Mouse (Mus musculus) midbrain, embryonic 15.5 days (tissue): Measurements from ENCODE around the gene Wdr82. TPM values are rescaled to one million over a fixed set of nuclear protein-coding genes. Genes with fewer than 3 reads are reported as not detected.
A peak's percentile ranks its signal among the peaks of the same experiment; 100 is the strongest.

Source experiments
- ATAC-seq: fragments of 200-750 bp; cut with Nextera tagmentation; replicated peaks from 2 replicates; pipeline ENCODE4 v1.8.0; 2017; ENCODE audit warnings: moderate TSS enrichment
- H3K27ac ChIP-seq: fragments of 300-500 bp; sonication (generic); 2 replicates; pipeline ENCODE4 v1.5.1; 2015; ENCODE audit warnings: mild to moderate bottlenecking, inconsistent platforms
- H3K27me3 ChIP-seq: fragments of 300-500 bp; sonication (generic); replicated peaks from 2 replicates; pipeline ENCODE4 v1.6.1; 2015; ENCODE audit warnings: inconsistent platforms
- H3K36me3 ChIP-seq: fragments of 300-500 bp; sonication (generic); replicated peaks from 2 replicates; pipeline ENCODE4 v1.6.1; 2015; ENCODE audit warnings: inconsistent platforms
- H3K4me1 ChIP-seq: fragments of 300-500 bp; sonication (generic); 2 replicates; pipeline ENCODE4 v1.6.1; 2015; ENCODE audit warnings: inconsistent platforms
- H3K4me2 ChIP-seq: fragments of 300-500 bp; sonication (generic); 2 replicates; pipeline ENCODE4 v1.6.1; 2015; ENCODE audit warnings: inconsistent platforms, mild to moderate bottlenecking, moderate library complexity
- H3K4me3 ChIP-seq: fragments of 300-500 bp; sonication (generic); 2 replicates; pipeline ENCODE4 v1.5.1; 2015; ENCODE audit warnings: mild to moderate bottlenecking, inconsistent platforms
- H3K9ac ChIP-seq: fragments of 300-500 bp; sonication (generic); 2 replicates; pipeline ENCODE4 v1.6.1; 2015; ENCODE audit warnings: mild to moderate bottlenecking, inconsistent platforms
- H3K9me3 ChIP-seq: fragments of 300-500 bp; sonication (generic); 2 replicates; pipeline ENCODE4 v1.6.1; 2016; ENCODE audit warnings: inconsistent platforms
- WGBS: fragments of 180-500 bp; shearing (Covaris S2); methylation state at CpG from one replicate; pipeline ENCODE4 v1.1.7; 2015; ENCODE audit warnings: mixed read lengths; 5-methylcytosine and 5-hydroxymethylcytosine counted together
- polyA plus RNA-seq: library from polyadenylated mRNA; unstranded; fragments of >200 nt; fragmentation: Nextera tagmentation; extraction: Ambion mirVana; gene quantifications from 2 replicates; pipeline ENCODE4 v1.2.1, GENCODE M21; 2015

Gene Wdr82
- polyA plus RNA-seq, 1 experiment from 2014 or later, result 41.1 TPM

DNA sequence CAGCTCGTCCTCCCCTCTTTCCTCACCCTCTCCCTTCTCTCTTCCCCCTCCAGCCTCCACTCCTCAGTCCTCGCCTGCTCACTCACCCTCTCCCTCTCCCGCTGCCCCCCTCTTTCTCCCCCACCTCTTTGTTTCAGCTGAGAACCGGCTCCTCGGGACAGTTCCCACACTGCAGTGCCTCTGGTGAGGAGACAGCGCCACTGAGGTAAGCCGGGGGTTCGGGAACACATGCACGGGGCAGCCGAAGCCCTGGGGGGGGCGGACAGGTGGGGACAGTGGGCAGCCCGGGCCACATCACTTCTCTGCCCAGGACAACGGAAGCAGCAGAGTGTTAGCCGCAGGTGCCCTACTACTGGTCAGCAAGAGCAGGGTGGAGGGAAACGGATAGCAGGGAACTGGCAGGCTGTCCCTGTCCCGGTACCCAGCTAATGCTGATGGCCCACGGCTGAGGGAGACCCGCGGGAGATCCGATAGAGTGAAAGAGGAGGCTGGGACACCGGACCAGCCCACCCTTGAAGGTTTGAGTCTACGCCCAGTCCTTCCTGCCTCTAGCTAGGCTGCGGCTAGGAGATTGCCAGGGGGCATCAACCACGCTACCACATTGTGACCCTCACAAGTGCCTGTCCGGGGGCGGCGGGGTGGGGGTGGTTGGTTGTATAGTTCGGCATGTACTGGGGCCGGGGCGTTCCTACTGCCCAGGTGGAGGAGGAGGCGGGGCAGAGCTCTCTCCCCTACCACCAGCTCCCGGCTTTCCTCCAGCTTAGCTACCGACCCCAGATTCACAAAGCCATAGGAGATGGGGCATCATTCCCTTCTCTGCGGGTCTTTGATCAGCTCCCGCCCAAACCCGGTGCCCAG lies 22.0 kb upstream of the Wdr82 start:
- Histone ChIP-seq H3K4me1 (peaks cover 39% of the 10 kb centered on the region), H3K4me2 (peak overlapping the region; percentile 68), H3K27ac (peak overlapping the region; percentile 96), H3K36me3 (peaks cover 5% of the 10 kb centered on the region; the same call in 1 of the 2 replicates), H3K9ac (peak overlapping the region; percentile 100), H3K4me3 (peak overlapping the region; percentile 66), H3K27me3 (no peaks in the 10 kb centered on the region), H3K9me3 (no peaks in the 10 kb centered on the region)
- peak; percentile 82 for ATAC-seq
- WGBS, result under 1% methylated on average over 36 of the region's 36 CpGs

DNA sequence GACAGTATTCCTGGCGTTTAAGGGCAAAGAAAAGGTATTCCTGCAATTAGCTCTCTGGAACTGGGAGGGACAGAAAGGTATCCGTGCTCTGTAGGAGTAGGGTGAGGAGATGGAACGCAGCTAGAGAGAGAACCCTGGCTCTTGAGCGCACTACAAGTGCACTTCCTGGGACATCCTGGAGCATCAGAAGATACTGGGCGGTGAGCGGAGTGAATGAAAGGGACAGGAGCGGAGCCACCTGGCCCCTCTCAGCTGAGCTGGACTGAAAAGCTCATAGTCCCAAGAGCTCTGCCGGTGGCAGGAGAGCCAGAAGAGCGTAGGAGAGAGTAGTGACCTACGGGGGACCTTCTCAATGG lies 21.4 kb upstream of the Wdr82 start:
- H3K4me1 ChIP-seq, result peaks cover 39% of the 10 kb centered on the region
- H3K9ac ChIP-seq, result peak overlapping the region; percentile 100
- no peaks in the 10 kb centered on the region for H3K9me3 ChIP-seq
- peak overlapping the region; percentile 96 for H3K27ac ChIP-seq
- H3K27me3 ChIP-seq, result no peaks in the 10 kb centered on the region
- peak overlapping the region; percentile 66 for H3K4me3 ChIP-seq
- peak; percentile 5; the same call in 1 of the 2 replicates for ATAC-seq
- peak overlapping the region; percentile 68 for H3K4me2 ChIP-seq
- H3K36me3 ChIP-seq, result peaks cover 5% of the 10 kb centered on the region; the same call in 1 of the 2 replicates
- 4% methylated on average over 10 of the region's 10 CpGs for WGBS

DNA sequence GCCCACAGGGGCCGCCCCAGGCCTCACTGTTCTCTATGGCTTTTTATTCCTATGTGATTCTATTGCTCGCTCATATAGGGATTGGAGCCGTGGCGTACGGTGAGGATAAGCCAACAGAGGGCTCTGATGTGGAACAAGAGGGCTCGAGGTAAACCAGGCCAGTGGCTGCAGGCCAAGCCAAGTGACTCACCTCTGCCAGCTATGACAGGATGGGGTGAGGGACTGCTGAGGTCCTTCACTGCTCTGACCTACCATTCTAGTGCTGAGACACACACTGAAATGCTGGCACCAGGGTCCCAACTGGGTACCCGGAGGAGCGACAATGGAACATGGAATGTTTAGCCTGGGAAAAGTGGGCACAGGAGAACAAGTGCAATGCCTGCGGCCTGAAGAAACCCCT lies 16.6 kb upstream of the Wdr82 start:
- 83% methylated on average over 9 of the region's 9 CpGs for WGBS
- peak overlapping the region; percentile 61; the same call in 1 of the 2 replicates for H3K27ac ChIP-seq
- ATAC-seq, result no peak
- peaks cover 56% of the 10 kb centered on the region for H3K4me1 ChIP-seq
- H3K4me3 ChIP-seq, result no peak overlapping the region
- H3K9ac ChIP-seq, result no peak overlapping the region
- no peaks in the 10 kb centered on the region for H3K27me3 ChIP-seq
- H3K9me3 ChIP-seq, result no peaks in the 10 kb centered on the region
- no peak overlapping the region for H3K4me2 ChIP-seq
- peaks cover 5% of the 10 kb centered on the region; the same call in 1 of the 2 replicates for H3K36me3 ChIP-seq

DNA sequence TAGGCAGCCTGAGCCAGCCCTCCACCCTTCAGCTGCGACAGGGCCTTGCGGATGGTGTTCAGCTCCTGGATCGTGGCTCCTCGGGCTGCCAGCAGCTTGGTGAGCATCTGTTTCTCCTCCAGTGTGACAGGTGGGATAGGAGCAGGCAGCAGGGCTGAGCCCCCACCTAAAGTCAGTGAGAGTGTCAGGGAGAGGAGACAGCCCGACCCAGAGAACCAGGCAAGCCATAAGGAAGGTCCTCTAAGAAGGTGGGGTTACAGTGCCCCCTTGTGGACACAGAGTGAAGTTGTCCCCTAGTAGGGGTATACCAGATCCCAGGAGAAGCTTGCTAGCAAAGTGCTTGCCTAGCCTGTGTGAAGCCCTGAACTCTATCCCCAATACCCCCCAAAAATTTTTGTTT lies 14.3 kb upstream of the Wdr82 start:
- H3K27ac ChIP-seq, result peak overlapping the region; percentile 61
- WGBS, result 42% methylated on average over 5 of the region's 5 CpGs
- H3K9me3 ChIP-seq, result no peaks in the 10 kb centered on the region
- H3K27me3 ChIP-seq, result no peaks in the 10 kb centered on the region
- peaks cover 46% of the 10 kb centered on the region for H3K4me1 ChIP-seq
- peak; percentile 57 for ATAC-seq
- H3K36me3 ChIP-seq, result peaks cover 5% of the 10 kb centered on the region; the same call in 1 of the 2 replicates
- no peak overlapping the region for H3K9ac ChIP-seq
- H3K4me2 ChIP-seq, result no peak overlapping the region
- no peak overlapping the region for H3K4me3 ChIP-seq

DNA sequence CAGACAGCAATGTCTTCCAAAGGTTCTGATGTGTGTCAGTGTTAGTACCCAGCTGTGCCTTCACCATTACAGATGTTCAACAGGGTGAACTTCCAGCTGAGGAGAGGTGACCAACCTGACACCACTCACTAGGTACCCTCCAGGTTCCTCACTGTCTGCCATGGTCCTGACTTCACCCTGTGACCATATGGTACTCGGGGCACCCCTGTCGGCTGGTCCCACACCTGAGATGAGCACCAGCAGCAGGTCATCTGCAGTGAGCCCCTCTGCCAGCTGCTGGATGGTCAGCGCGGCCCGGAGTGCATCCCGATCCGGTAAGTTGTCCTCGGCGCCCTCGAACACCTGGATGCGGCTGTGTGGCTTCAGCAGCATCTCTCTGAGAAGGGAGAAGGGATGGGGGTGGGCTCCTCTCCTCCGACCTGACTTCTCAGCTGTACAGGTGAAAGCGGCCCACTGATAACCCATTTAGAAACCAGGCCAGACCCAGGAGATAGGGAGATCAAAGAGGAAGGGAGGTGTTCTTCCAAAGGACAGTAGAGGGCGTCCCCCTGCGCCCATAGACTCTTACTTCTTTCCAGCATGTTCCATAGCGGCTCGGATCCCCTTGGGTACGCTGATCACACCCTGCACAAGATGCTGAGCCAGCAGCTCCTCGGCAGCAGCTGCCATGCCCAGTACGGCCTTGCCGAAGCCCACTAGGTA lies 13.7 kb upstream of the Wdr82 start:
- no peaks in the 10 kb centered on the region for H3K9me3 ChIP-seq
- H3K36me3 ChIP-seq, result peaks cover 5% of the 10 kb centered on the region; the same call in 1 of the 2 replicates
- H3K27ac ChIP-seq, result peak overlapping the region; percentile 19; the same call in 1 of the 2 replicates
- no peak overlapping the region for H3K4me2 ChIP-seq
- H3K9ac ChIP-seq, result no peak overlapping the region
- 76% methylated on average over 21 of the region's 21 CpGs for WGBS
- peak; percentile 21; the same call in 1 of the 2 replicates for ATAC-seq
- H3K27me3 ChIP-seq, result no peaks in the 10 kb centered on the region
- H3K4me1 ChIP-seq, result peaks cover 43% of the 10 kb centered on the region
- no peak overlapping the region for H3K4me3 ChIP-seq

DNA sequence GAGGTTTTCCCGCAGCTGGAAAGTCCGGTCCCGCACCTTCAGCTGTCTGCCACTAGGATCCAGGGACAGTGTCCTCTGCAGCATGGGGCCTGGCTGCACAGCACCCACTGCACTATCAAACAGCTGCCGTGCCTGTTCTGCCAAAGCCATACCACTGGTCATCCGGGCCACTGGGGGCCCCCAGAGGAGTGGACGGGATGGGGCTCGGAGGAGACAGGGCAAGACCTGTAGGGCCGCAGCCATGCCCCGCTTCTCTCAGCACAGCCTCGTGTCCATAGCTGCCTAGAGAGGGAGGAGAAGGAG lies 13.2 kb upstream of the Wdr82 start:
- Histone ChIP-seq H3K9me3 (no peaks in the 10 kb centered on the region), H3K4me2 (no peak overlapping the region), H3K4me3 (no peak overlapping the region), H3K36me3 (peaks cover 5% of the 10 kb centered on the region; the same call in 1 of the 2 replicates), H3K9ac (no peak overlapping the region), H3K27me3 (no peaks in the 10 kb centered on the region), H3K4me1 (peaks cover 38% of the 10 kb centered on the region), H3K27ac (0 out of 2 replicates have a peak overlapping the region, but pooled peaks have one; percentile 19)
- ATAC-seq, result no peak
- WGBS, result 83% methylated on average over 10 of the region's 10 CpGs

DNA sequence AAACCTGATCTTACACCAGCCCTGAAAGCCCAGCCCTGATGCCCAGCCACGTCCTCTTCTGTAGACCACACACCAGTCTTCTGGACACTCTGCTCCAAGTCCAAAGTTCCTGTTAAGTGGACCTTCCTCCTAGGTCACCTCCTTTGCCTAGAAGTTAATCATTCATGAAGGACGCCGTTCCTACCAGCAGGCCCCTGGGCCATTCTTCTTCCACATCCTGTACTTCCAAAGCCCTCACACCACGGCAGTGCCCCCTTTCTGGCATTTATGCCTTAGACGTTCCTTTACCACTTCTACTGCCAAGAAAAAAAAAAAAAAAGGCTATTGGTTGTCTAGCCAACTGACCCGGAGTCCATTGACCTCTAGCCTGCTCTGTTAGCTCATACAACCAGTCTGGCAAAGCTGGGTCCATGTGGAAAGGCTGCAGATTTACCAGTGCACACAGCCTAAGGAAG lies 12.7 kb upstream of the Wdr82 start, which contains the start of gene Glyctk:
Gene Glyctk, minus strand, starts transcription at position 102 of the 455 bp plus-strand sequence.
- Histone ChIP-seq H3K9me3 (no peaks in the 10 kb centered on the region), H3K27ac (peak within 1 kb of the TSS; percentile 97; the same call in 1 of the 2 replicates), H3K4me3 (no peak within 1 kb of the TSS), H3K36me3 (peaks cover 5% of the 10 kb centered on the region; the same call in 1 of the 2 replicates), H3K27me3 (no peaks in the 10 kb centered on the region), H3K9ac (no peak within 1 kb of the TSS), H3K4me1 (peaks cover 38% of the 10 kb centered on the region), H3K4me2 (no peak within 1 kb of the TSS)
- ATAC-seq, result no peak
- 86% methylated on average over 6 of the region's 6 CpGs for WGBS

DNA sequence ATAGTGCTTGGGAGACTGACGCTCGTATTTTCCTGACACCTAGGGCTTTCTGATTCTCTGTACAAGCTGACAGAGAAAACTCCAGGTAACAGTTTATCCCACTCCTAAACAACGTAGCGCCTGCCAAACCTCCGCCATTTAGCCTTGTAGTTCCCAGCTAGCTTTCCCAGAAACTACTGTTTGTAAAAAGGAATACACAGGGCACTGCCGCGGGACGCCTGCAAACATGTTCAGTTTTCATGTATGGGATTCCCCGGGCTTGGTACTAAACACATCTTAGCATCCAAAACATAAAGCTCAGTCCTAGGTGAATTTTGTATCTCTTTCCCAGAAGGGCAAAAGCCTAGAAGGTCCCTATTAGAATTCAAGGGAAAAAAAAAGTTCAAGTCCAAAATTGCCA lies 11.5 kb upstream of the Wdr82 start:
- no peak for ATAC-seq
- WGBS, result 82% methylated on average over 9 of the region's 9 CpGs
- Histone ChIP-seq H3K9me3 (no peaks in the 10 kb centered on the region), H3K27ac (peak overlapping the region; percentile 97), H3K36me3 (no peaks in the 10 kb centered on the region), H3K4me2 (peak overlapping the region; percentile 52), H3K27me3 (no peaks in the 10 kb centered on the region), H3K4me1 (peaks cover 38% of the 10 kb centered on the region), H3K4me3 (peak overlapping the region; percentile 51; the same call in 1 of the 2 replicates), H3K9ac (no peak overlapping the region)

DNA sequence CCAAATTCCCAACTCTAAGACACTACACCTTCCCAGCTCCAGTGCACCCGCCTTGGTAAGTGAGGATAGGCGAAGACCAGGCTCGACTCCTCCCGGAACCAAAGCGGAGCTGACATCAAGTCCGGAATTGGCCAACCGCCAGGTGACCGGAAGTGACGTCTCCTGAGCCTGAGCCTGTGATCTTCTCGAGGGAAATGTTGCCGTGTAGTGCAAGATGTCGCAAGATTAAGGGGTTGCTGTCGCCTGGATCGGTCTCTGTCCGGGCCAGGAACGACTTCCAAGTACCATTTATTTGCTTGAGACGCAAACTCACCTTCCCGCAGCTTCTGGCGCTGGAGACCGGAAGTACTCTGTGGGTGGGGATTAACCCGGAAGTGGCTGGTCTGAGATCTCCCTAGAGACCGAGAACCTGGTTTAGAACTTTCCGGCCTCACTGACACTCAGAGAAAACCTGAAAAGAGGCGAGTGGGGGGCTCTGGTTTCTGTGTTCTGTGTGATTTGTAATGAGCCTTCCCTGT lies 10.9 kb upstream of the Wdr82 start:
- 2% methylated on average over 24 of the region's 24 CpGs for WGBS
- Histone ChIP-seq H3K9me3 (no peaks in the 10 kb centered on the region), H3K27ac (peak overlapping the region; percentile 97), H3K4me3 (peak overlapping the region; percentile 51), H3K4me1 (peaks cover 38% of the 10 kb centered on the region), H3K27me3 (no peaks in the 10 kb centered on the region; the same call in 1 of the 2 replicates), H3K4me2 (peak overlapping the region; percentile 52), H3K36me3 (no peaks in the 10 kb centered on the region), H3K9ac (peak overlapping the region; percentile 52)
- peak; percentile 68 for ATAC-seq

DNA sequence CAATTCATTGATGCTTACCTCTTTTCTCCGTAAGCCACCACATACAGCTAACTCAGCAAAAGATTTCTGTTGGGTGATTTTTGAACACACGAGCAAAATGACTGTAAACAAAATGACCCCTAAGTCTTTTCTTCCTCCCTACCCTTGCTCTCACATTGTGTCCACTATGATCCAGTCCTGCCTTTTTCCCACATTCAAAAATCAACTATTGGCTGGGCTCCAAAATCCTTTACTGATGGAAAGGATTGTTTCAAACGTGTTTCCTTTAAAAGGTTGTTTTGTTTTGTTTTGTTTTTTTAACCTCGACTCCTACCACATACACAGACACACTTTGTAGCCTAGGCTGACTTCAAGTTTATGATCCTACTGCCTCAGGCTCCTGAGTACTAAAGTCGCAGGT lies 10.3 kb upstream of the Wdr82 start:
- peaks cover 35% of the 10 kb centered on the region for H3K4me1 ChIP-seq
- no peaks in the 10 kb centered on the region for H3K36me3 ChIP-seq
- no peaks in the 10 kb centered on the region for H3K9me3 ChIP-seq
- H3K27ac ChIP-seq, result peak overlapping the region; percentile 97
- H3K4me2 ChIP-seq, result peak overlapping the region; percentile 52
- peak overlapping the region; percentile 51 for H3K4me3 ChIP-seq
- H3K27me3 ChIP-seq, result no peaks in the 10 kb centered on the region; the same call in 1 of the 2 replicates
- no peak for ATAC-seq
- WGBS, result 51% methylated on average over 5 of the region's 5 CpGs
- peak overlapping the region; percentile 52; the same call in 1 of the 2 replicates for H3K9ac ChIP-seq

DNA sequence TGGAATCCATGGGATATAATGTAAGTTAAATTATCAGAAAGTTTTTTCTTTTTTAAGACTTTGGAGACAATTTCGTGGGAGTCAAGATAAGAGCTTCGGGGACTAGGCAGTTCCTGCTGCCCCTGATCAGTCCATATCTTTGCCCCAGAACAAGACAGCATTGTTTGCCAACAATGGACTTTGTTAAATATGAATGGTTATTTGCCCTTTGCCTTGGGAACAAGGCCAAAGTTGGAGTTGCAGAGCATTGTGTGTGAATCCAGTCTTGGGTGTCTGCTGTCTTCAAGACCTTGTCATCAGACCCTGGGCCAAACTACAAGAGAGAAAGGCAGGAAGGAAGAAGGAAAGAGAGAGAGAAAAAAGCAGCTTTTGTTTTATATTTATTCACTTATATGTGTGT lies 4.0 kb upstream of the Wdr82 start:
- no peak overlapping the region for H3K9ac ChIP-seq
- H3K27me3 ChIP-seq, result no peaks in the 10 kb centered on the region; the same call in 1 of the 2 replicates
- no peak overlapping the region for H3K27ac ChIP-seq
- ATAC-seq, result no peak
- no peak overlapping the region for H3K4me3 ChIP-seq
- no peak overlapping the region for H3K4me2 ChIP-seq
- WGBS, result 81% methylated on average over 2 of the region's 2 CpGs
- H3K9me3 ChIP-seq, result no peaks in the 10 kb centered on the region
- no peaks in the 10 kb centered on the region for H3K36me3 ChIP-seq
- peaks cover 8% of the 10 kb centered on the region for H3K4me1 ChIP-seq

DNA sequence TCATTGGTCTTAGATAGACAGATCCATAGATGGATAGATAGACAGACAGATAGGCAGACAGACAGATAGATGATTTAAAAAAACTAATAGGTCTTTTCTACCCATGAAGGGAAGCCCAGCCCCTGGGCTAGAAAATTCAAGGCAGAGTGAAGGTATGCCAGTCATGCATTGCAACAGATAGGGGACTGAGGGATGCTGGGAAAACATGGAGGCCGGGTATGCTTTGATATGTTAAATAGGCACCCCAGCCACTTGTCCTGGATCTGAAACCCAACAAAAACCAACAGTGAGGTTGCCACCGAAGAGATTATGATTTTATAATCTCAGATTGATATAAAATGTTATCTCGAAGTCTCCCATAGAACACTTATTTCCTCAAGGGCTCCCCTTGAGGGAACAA lies 3.5 kb upstream of the Wdr82 start:
- no peaks in the 10 kb centered on the region for H3K36me3 ChIP-seq
- no peak overlapping the region for H3K27ac ChIP-seq
- H3K4me1 ChIP-seq, result peaks cover 10% of the 10 kb centered on the region
- no peaks in the 10 kb centered on the region for H3K9me3 ChIP-seq
- no peak for ATAC-seq
- H3K4me3 ChIP-seq, result no peak overlapping the region
- H3K4me2 ChIP-seq, result no peak overlapping the region
- WGBS, result 82% methylated on average over 3 of the region's 3 CpGs
- no peaks in the 10 kb centered on the region; the same call in 1 of the 2 replicates for H3K27me3 ChIP-seq
- H3K9ac ChIP-seq, result no peak overlapping the region
